Mouse (Mus musculus): Measurements from ENCODE around the gene C1qtnf9.

- TF ChIP-seq POLR2A (IDR thresholded peaks at IDR 0.05; ENCODE audit: control insufficient read depth, extremely low read depth, insufficient read depth, low read length, poor library complexity): no peak
- TF ChIP-seq CTCF (IDR thresholded peaks at IDR 0.05; ENCODE audit: borderline replicate concordance, control insufficient read depth, extremely low read depth, insufficient read depth, low read length, poor library complexity): no peak
Observed at GRCm38 (mm10) chr14:60765025-60765424, 2.9 kb upstream of the C1qtnf9 start.
